Mouse (Mus musculus): ENCODE measurements around the gene Vsig4. TPM values are rescaled to one million over a fixed set of nuclear protein-coding genes. Genes with fewer than 3 reads are reported as not detected.
"Not testable (repeated sequence)": the region's sequence is repeated elsewhere in the genome, so short reads cannot be mapped to it uniquely, and the experiment has no call there.

The Vsig4 gene
- 1 to 10 TPM; 1.0 to 1.3 (median 1.1) TPM for total RNA-seq (2022)

DNA sequence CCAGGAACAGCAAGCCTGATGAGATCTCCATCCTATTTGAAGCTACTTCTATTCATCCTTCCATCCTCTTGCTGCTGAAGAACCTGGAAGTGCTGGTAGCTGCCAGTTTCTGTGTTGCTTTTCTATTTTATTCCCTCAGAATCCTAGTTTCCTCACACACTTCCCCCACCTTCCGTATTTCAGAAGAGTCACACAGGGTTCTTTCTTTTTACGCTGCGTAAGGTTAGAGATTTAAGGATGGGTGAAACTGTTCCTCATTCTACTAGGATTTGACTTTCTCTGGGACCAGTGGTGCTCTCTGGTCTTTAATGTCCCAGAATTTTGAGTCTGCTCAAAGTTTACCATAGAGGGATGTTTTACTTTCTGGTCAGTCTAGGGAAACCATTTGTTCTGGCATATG lies at the start of gene Vsig4:
Gene Vsig4, minus strand, starts transcription at position 101 of the 400 bp plus-strand sequence.
- DNase-seq (ENCODE audit: low spot score): no peak

DNA sequence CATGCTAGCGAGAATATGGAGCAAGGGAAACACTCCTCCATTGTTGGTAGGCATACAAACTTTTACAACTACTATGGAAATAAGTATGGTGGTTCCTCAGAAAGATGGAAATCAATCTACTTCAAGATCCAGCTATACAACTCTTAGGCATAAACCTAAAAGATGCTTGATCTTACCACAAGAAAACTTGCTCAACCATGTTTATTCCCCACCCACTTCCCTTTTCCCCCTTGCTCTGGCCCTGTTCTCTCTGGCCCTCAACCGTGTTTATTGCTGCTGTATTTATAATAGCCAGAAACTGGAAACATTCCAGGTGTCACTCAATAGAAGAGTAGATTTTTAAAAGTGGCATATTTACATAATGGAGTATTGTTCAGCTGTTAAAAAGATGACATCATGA lies 45.9 kb upstream of the Vsig4 start:
- no peak for DNase-seq (ENCODE audit: low spot score)

DNA sequence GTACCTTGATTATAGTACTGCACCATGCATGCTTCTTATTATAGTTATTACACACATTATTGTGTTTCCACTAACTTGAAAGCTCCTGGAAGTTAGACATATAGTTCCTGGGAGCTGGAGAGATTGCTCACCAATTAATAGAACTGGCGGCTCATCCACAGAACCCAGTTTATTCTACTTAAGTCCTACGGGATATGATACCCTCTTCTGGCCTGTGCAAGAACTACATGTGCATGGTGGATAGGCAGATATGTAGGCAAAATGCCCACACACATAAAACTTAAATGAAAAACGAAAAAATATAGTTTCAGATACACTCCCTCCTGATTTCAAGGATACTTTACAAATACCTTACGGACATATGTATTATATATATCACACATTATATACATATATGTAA lies 36.5 kb upstream of the Vsig4 start:
- peak; percentile 2 for DNase-seq (ENCODE audit: low spot score)

DNA sequence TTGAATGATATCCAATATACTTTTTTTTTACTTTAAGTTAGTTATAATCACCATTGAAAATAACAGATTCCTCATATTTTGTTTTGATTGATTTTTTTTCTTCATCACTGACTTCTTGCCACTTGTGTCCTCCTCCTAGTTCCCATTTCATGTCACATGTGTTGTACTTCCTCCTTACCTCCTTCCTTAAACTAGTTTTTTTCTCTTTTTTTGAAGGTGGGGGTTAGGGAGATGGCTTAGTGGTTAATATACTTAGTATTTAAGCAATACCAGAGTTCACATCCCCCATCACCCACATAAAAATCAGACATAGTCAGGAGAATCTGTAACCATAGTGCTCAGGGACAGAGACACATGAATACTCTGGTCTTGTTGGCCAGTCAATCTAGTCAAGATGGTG lies 36.7 kb downstream of the Vsig4 start:
- no peak for DNase-seq (ENCODE audit: low spot score)

DNA sequence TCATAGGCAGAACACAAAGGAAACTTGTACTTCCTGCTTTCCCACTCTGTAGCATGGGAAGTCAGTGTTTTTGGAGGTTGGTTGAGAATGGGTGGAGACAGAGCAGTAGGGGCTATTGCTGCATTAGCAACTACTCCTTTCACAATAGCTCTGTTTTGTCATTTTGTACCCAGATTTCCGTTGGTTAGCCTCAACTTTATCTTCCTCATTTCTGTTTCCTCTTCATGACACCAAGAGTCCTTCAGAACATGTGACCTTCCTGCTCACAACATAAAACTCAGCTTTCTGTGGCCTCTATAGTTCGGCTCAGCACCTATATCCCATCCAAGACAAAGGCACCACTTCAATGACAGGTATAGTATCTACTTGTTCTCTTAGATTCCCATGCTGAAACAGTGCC lies 53.6 kb downstream of the Vsig4 start:
- peak; percentile 21 for DNase-seq (ENCODE audit: low spot score)

DNA sequence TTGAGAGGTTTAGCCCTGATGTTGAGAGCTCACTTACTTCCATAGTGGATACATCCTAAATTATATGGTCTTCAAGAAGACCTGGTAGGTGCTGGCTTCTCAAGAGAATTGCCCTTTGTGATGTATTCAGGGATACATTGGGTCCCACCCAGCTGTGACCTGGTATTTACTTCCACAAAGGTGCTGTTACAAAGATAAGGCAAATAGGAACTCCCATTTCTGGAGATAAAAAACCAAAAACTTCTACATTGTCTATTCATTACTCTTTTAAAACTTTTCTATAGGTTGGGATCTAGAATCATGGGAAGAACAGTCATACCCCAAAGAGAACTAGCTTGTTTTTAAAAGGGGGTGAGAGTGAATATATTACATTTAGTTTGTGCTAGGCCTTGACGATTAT lies 54.2 kb downstream of the Vsig4 start:
- no peak for DNase-seq (ENCODE audit: low spot score)

DNA sequence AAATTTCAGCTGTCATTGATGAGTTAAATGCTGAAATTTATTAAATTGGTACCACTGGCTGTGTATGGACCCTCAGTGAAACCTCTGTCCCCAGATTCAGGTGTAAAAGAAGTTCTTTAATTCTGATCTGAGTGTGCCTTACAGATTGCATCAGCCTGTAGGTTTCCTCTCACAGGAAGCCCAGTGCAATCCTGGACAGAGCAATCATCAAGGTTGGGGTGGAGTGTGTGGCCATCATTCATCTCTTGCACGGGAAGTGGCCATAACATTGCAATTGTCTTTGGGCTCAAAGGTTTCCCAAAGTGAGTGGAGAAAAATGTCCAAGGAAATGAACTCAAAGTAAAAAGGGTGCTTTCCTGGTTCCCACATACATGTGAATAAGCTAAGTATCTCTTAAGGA lies 57.5 kb downstream of the Vsig4 start:
- no peak for DNase-seq (ENCODE audit: low spot score)

DNA sequence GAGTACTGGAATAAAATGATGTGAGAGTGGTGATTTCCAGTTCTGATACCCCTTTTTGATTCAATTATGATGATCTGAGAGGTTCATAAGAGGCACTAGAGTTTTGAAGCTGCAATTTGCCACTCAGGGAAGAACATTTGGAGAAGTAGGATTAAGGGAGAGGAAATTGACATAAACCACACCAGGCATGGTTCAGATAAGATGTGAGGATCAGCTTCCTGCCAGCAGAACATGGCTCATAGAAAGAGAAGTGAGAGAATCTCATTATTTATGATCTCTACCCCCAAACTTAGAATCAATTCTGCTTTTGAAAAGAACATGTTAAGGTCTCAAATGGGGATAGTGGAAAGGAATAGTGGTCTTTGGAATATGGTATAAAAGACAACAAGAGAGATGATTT lies 66.2 kb downstream of the Vsig4 start:
- peak; percentile 6 for DNase-seq (ENCODE audit: low spot score)

DNA sequence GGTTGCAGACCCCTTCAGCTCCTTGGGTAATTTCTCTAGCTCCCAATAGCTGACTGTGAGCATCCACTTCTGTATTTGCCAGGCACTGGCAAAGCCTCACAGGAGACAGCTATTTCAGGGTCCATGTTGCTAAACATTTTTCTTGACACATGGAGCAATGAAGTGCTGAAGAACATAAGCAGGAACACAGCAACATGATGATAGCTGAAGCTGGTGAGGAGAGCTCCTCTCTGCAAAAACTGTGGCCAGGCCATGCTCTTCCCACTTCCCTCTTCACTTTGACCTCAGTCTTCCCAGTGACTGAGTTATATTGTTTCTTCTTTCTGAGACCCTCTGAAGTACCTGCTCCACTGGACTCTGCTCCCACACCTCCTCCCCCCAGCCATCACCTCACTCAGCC lies 67.8 kb downstream of the Vsig4 start:
- no peak for DNase-seq (ENCODE audit: low spot score)

DNA sequence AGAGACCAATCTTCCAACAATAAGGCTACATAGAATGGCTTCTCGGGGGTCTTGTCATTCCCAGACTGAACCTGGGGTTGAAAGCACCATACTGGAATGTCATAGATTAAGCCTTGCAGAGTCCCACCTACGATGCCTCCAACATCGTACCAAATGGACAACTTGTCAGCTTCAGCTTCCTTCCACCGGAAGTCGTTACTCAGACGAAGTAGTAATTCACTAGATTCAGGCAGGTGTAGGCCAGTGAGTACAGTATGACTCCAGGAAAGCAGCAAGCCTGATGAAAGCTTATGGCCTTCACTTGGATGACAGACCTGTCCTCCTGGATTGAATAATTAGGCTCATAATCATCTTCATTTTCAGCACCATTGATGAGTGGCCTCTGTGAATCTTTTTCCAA lies 69.0 kb downstream of the Vsig4 start:
- no peak for DNase-seq (ENCODE audit: low spot score)

DNA sequence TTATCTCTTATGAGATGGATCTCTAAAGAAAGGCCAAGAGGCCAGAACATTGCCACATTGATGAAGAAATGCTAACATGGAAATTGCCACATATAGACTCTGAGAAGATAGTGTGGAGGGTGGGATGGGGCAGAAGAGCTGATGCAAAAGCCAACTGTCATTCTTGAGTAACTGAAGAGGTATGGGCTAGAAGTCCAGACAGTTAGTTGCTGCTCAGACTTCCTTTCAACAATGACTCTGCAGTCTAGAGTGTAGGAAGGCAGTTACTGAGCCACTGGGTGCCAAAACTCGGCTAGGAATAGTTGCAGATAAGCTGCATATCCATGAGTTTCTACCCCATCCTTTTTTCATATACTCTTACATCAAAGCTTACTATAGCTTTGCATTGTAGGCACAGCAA lies 75.2 kb downstream of the Vsig4 start:
- no peak for DNase-seq (ENCODE audit: low spot score)

DNA sequence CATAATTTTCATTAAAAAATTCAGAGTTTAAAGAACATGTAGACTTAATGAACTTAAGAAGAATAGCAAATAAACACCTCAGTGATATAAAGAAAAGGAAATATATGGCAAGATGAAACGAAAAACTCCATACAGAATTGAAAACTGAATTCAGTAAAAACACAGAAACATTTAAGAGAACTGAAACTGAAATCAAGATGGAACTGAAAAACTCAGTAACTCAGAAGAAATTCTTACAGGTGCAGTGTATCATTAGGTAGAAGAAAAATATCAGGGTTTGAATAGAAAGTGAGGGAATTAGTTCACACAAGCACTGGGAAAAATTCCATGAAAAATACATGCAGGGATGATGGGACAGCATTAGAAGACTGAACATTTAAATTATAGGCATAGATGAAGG lies 86.4 kb downstream of the Vsig4 start:
- no peak for DNase-seq (ENCODE audit: low spot score)

DNA sequence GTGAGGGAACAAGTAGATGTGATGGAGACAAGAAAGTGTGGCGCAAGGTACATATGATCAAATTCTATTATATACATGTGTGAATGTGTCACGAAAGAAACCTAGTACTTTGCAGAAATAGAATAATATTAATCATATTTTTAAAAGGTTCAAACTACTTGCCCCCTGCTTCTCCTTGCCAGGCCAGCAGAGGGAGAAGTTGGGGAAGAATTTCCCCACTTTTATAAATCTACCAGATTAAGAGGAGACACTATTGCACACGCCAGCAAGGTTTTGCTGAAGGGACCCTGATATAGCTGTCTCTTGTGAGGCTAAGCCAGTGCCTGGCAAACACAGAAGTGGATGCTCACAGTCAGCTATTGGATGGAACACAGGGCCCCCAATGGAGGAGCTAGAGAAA lies 88.1 kb downstream of the Vsig4 start:
- not testable (repeated sequence) for DNase-seq (ENCODE audit: low spot score)

Small RNA genes within 50 kb of the gene (microRNA-seq; reads per million reads assigned to microRNA genes)
- 260 reads per million, percentile 70 among the genes with 10 or more reads in this experiment for gene Mir223

Other genes starting within 250 kb of the Vsig4 start
- gene Msn, start 197.4 kb downstream of the Vsig4 start, total RNA-seq (2022): 100 to 1,000 TPM in 2 of 4 experiments, 10 to 100 TPM in 2; 84.4 to 109 (median 102) TPM
- gene Heph, start 161.9 kb upstream of the Vsig4 start, total RNA-seq (2022): 1 to 10 TPM; 1.2 to 1.9 (median 1.6) TPM
- not detected for gene Hsf3, start 162.9 kb upstream of the Vsig4 start, total RNA-seq (2022)

All from heart, adult 8-10 months (tissue).